Mouse (Mus musculus): ENCODE data around the gene Abcg1.

- TF ChIP-seq CTCF (IDR thresholded peaks at IDR 0.05; ENCODE audit: insufficient read depth, low read length) (no peak), POLR2A (IDR thresholded peaks at IDR 0.05; ENCODE audit: borderline replicate concordance, extremely low read depth, low read depth, low read length) (no peak)
Observed at GRCm38 (mm10) chr17:31067051-31067450, 9.6 kb downstream of the Abcg1 start.
